Mouse (Mus musculus) cortical plate, adult 2 months (tissue): ENCODE data around the gene Hhatl.
A peak's percentile ranks its signal among the peaks of the same experiment; 100 is the strongest.

Experiments used
- CTCF ChIP-seq: fragments of 200-500 bp; IDR thresholded peaks from 2 replicates; pipeline ENCODE4 v1.5.1; 2011; ENCODE audit warnings: mild to moderate bottlenecking, control low read depth, low read length; ENCODE audit not compliant: insufficient read depth; ENCODE audit errors: extremely low read depth
- POLR2A ChIP-seq: fragments of 200-500 bp; IDR thresholded peaks from 2 replicates; pipeline ENCODE4 v1.6.1; 2011; ENCODE audit warnings: mild to moderate bottlenecking, low read length, control low read depth; ENCODE audit not compliant: insufficient read depth; ENCODE audit errors: extremely low read depth

- TF ChIP-seq POLR2A (0 out of 2 replicates have a peak, but pooled peaks have one; percentile 23), CTCF (no peak)
Measured at GRCm38 (mm10) chr9:121757835-121758814, 34.2 kb downstream of the Hhatl start.
